Mouse (Mus musculus) monocyte, adult 2 months (primary cell): ENCODE data around the gene Pnkd.
"Not testable (repeated sequence)": the region's sequence is repeated elsewhere in the genome, so short reads cannot be mapped to it uniquely, and the experiment has no call there.

ENCODE experiments used
- DNase-seq, 2 experiments: peaks; one replicate each; pipeline ENCODE4 v3.0.0; 2022; ENCODE audit warnings: low spot score in 2 of 2, low read depth in 1 of 2

The Pnkd gene

GRCm38 (mm10) chr1:74386363-74386713, 101.6 kb downstream of the Pnkd start:
- DNase-seq, result no peak

GRCm38 (mm10) chr1:74386714-74387385, 102.1 kb downstream of the Pnkd start:
- DNase-seq, result peak; percentile 88 to 93

DNA sequence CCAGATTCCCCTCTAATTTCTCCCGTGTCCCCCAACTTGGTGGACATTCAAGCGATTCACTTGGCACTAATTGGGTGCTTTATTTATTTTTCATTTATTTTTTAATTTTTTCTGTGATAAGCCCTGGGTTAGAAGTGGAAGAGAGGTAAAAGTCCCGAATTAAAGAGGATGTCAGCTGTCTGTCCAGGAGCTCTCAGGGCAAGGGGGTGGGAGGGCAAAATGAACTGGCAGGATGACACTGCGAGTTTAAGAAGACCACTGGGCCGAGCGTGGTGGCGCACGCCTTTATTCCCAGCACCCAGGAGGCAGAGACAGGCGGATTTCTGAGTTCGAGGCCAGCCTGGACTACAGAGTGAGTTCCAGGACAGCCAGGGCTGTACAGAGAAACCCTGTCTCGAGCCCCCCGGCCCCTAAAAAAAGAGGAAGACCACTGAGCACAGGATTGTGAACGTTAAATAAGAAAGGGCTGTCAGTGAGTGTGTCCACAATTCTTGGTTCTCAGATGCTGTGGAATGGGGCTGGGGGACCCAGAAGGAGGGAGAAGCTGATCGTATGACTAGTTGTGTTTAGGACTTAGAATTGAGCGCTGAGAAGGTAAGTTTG, 102.8 kb downstream of the Pnkd start:
- no peak for DNase-seq

GRCm38 (mm10) chr1:74388398-74388920, 103.7 kb downstream of the Pnkd start:
- DNase-seq, result no peak

DNA sequence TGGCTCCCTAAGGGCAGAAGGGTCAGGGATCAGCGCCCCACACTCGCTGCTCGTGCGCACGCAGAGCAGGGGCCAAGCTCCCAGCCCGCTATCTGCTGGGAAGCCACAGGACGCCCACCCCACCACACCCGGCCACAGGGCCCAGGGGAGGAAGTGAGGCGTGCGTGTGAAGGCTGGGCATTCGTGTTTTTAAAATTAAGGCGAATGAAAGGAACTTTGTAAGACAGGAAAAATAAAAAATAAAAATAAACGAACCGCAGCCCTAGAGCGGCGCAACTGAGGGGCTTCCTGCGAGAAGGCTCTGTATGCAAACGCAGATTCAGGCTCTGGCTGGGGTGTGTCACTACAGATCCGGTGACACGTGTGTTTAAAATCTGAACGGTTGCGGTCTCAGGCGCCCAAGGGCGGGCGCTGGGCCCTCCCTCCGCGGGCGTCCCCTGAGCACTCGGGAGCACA, 105.1 kb downstream of the Pnkd start:
- DNase-seq, result no peak

GRCm38 (mm10) chr1:74390287-74390906, 105.7 kb downstream of the Pnkd start:
- DNase-seq, result peak in 1 of 2 experiments; percentile 63

GRCm38 (mm10) chr1:74390924-74391748, 106.4 kb downstream of the Pnkd start, which contains the start of gene Ctdsp1:
Ctdsp1 (plus strand) TSS chr1:74391509.
- DNase-seq, result peak; percentile 90 to 93

GRCm38 (mm10) chr1:74391844-74392441, 107.2 kb downstream of the Pnkd start:
- peak in 1 of 2 experiments; percentile 68 for DNase-seq

- DNase-seq, result no peak
Measured at GRCm38 (mm10) chr1:74392446-74392994, 107.8 kb downstream of the Pnkd start.

- no peak for DNase-seq
Measured at GRCm38 (mm10) chr1:74393010-74393409, 108.3 kb downstream of the Pnkd start.

GRCm38 (mm10) chr1:74393697-74394096, 109.0 kb downstream of the Pnkd start:
- DNase-seq, result no peak

- DNase-seq, result no peak
Measured at GRCm38 (mm10) chr1:74394311-74394710, 109.6 kb downstream of the Pnkd start.

- no peak for DNase-seq
Measured at GRCm38 (mm10) chr1:74394858-74395257, 110.1 kb downstream of the Pnkd start.

- DNase-seq, result no peak
Measured at GRCm38 (mm10) chr1:74395290-74395689, 110.6 kb downstream of the Pnkd start.

- DNase-seq, result not testable (repeated sequence)
Measured at GRCm38 (mm10) chr1:74396456-74397222, 111.9 kb downstream of the Pnkd start.

DNA sequence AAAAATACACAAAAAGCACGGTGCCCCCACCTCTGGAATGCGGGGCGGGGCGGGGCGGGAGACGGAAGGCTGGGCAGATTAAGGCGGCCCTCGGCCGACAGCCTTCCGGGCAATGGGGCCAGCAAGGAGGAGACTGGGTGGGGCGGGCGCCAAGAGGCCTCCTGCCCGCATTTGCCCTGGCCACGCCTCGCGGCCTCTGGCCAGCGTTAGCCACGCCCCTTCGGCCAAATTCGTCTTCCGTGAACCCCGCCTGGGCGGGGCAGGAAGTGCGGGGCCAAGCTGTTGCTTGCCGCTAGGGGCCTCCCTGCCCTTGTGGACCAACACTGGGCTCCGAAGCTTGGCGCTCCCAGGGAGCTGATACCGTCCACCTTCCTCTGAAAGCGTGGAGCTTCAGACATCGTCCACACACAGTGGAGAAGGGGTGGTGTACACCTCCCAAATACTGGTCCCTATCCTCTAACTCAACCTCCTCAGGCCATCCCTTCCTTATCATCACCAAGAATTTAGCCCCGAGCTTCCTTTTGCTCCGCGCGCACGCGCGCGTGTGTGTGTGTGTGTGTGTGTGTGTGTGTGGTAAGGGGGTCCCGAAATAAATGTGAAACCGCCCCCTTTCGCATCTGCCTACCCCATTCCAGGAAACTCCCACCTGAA, 112.7 kb downstream of the Pnkd start:
- DNase-seq, result peak; percentile 96 to 97

GRCm38 (mm10) chr1:74397919-74398451, 113.3 kb downstream of the Pnkd start:
- DNase-seq, result peak in 1 of 2 experiments; percentile 71

DNA sequence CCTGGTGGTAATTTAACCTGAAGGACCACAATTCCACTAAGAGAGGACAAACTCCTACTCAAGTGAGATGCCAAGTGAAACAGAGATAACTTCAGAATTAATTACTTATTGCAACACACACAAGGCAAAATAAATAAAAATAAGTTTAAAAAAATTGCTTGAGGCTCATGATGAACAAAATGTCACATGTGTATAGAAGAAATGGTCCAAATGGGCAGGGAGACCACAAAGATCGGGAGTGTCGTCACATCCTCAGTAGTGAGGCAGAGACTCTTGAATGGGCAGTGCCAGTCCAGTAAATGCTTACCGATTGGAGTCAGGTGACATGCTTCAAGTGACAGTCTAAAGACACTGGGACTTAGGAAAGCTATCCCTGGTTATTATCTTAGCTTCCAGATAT, 115.8 kb downstream of the Pnkd start:
- DNase-seq, result no peak
